Mouse (Mus musculus) testis, adult 10 weeks (tissue): Measurements from ENCODE around the gene Trabd. TPM values are rescaled to one million over a fixed set of nuclear protein-coding genes. Genes with fewer than 3 reads are reported as not detected.

Source experiments
- polyA plus RNA-seq: library from polyadenylated mRNA; stranded (reverse); fragments of 350-450 nt; fragmentation: Illumina TruSeq; extraction: RNeasy Lipid Tissue Mini Kit (QIAGEN cat#74804); gene quantifications from one replicate; pipeline ENCODE4 v1.2.3, GENCODE M21; 2014; ENCODE audit warnings: low read depth, low replicate concordance

Trabd gene
- 0.84 TPM for polyA plus RNA-seq

GRCm38 (mm10) chr15:89074613-89075477 is at the start of gene Trabd:
Trabd (plus strand) TSS chr15:89075124.

DNA sequence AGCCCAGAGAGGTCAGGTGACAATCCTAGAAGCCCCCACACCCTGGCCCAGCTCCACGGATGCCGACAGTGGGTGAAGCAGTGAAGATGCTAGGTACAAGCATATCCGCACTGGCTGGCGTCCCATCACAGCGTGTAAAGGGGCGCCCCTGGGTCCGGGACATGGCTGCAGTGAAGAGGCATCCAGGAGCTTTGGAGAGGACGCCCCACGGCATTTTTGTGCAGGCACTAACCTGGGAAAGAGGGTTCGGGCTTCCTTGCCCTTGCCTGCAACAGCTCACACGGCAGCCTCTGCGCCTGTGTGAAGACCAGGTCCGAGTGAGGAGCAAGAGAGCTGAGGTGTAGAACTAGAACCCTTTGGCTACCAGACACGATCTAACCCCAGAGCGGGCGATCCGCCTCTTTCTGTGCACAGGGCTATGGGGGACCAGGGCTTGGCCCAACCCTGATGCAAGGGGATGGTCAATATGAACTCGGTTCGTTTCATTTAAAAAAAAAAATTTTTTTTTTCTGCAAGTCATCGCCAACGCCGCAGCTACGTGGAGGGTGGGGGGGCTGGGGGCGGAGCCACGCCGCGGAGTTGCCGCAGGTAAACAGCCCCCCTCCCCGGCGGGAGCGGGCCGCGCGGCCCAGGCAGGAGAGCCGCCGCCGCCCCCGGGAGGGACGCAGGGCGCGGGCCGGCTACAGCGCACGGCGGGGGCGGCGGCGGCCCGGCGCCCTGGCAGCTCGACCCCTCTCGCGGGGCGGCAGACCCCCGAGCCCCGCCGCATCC is 15.6 kb upstream of the Trabd start, which contains the start of gene Panx2:
TSS of gene Panx2 (plus strand) at position 574 of the 771 bp plus-strand sequence.

DNA sequence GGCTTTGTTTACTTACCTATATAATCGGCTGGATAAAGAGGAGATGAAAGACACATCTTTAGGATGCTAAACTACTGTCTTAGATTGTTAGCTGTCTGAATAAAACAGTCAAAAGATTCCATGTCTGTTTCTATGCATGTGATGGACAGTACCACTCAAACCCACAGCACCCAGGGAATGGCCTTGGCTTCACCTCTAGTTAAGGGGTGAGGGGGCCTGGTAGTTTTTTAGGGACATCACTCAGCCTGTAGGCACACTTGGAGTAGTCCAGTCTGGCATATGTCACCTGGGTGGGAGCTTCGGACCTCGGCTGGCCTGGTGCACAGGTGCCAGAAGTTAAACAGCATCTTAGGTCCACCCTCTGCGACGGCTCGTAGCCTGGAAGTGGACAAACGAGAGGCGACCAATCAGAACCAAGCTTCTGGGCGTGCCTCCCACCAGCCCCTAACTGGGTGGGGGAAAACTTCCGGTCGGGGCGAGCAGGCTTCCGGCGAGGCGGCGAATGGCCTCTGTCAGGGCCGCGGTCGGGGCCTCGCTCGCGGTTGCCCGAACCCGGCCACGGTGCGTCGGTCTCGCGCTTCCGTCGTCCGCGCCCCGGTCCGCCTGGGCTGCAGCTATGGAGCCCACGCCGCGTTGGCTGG is 13.8 kb downstream of the Trabd start, which contains the start of gene Selenoo:
TSS of gene Selenoo (plus strand) at position 478 of the 641 bp plus-strand sequence.

GRCm38 (mm10) chr15:89122649-89123366 is 47.9 kb downstream of the Trabd start, which contains the start of gene Tubgcp6:
Tubgcp6 (minus strand) TSS chr15:89123112.

DNA sequence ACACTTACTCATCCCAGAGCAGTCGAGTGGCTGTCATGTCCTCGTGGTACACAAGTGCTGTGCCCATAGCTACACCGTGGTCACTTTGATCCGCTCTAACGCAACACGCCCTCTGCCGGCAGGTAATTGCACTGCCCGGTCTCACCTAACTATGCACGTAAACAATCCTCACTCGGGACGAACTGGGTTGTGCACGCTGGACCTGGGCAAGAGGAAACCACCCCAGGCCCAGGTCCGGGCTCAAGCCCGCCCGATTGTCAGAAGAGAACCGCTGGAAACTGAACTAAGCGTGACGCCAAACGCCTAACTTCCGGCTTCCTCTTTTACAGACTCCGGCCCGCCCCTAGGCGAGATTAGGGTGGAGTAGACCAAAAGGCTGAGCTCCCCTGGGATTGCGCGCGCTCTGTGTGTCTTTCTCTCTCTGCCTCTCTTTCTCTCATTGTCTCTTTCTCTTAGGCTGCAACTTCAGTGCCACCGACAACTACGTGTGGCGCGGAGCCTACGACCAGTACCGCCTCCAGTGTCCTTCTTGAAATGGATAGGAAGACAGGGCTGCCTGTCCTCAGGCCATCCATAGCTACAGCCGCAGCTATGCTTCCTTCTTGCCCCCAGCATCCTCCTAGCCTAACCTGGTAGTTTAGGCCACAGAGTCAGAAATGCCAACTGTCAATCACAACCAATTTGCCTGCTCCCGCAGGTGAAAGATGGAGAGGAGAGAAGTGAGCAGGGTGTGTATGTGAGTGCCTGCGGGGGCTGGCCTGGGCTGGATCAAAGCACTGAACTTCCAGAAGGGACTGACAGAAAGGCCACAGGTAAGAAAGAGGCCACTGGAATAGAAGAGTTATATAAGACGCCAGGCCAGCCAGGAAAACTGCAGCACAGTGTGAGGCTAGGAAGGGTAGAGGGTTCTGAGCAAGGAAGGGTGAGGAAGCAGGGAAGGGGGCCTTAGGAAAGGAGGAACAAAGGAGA is 53.7 kb downstream of the Trabd start, which contains the start of gene Hdac10:
TSS of gene Hdac10 (minus strand) at position 319 of the 969 bp plus-strand sequence.

Other genes with a start within 250 kb of the Trabd start
- 0.80 TPM for gene Pim3, start 212.9 kb upstream of the Trabd start, polyA plus RNA-seq
- 91.5 TPM for gene Ttll8, start 120.7 kb upstream of the Trabd start, polyA plus RNA-seq
- 14.4 TPM for gene Mlc1, start 96.1 kb upstream of the Trabd start, polyA plus RNA-seq
- gene Mov10l1, start 92.2 kb upstream of the Trabd start, polyA plus RNA-seq = 50.2 TPM
- gene Panx2, start 15.4 kb upstream of the Trabd start, polyA plus RNA-seq = not detected
- 1.8 TPM for gene Selenoo, start 14.0 kb downstream of the Trabd start, polyA plus RNA-seq
- 1.2 TPM for gene Tubgcp6, start 48.0 kb downstream of the Trabd start, polyA plus RNA-seq
- gene Hdac10, start 53.6 kb downstream of the Trabd start, polyA plus RNA-seq = not detected
- 0.18 TPM for gene Mapk12, start 65.6 kb downstream of the Trabd start, polyA plus RNA-seq
- gene Mapk11, start 74.5 kb downstream of the Trabd start, polyA plus RNA-seq = 0.31 TPM
- 4.6 TPM for gene Plxnb2, start 105.7 kb downstream of the Trabd start, polyA plus RNA-seq
- 1.0 TPM for gene Dennd6b, start 121.4 kb downstream of the Trabd start, polyA plus RNA-seq
- gene Ppp6r2, start 136.4 kb downstream of the Trabd start, polyA plus RNA-seq = 16.1 TPM
- 5.4 TPM for gene Sbf1, start 240.2 kb downstream of the Trabd start, polyA plus RNA-seq
- not detected for gene Adm2, start 247.6 kb downstream of the Trabd start, polyA plus RNA-seq